Mouse (Mus musculus) urinary bladder, adult 2 months (tissue): ENCODE data around the gene Elp4. TPM values are rescaled to one million over a fixed set of nuclear protein-coding genes. Genes with fewer than 3 reads are reported as not detected.

Experiments
- DNase-seq: peaks from one replicate; pipeline ENCODE4 v3.0.0; 2022; ENCODE audit warnings: low spot score
- polyA plus RNA-seq: library from polyadenylated mRNA; depleted of rRNA; stranded (reverse); fragments of >200 nt; gene quantifications from 2 replicates; pipeline ENCODE4 v1.2.3, GENCODE M21; 2012; rRNA removed

The Elp4 gene
- polyA plus RNA-seq, result 7.5 and 7.9 TPM in 2 replicates

DNA sequence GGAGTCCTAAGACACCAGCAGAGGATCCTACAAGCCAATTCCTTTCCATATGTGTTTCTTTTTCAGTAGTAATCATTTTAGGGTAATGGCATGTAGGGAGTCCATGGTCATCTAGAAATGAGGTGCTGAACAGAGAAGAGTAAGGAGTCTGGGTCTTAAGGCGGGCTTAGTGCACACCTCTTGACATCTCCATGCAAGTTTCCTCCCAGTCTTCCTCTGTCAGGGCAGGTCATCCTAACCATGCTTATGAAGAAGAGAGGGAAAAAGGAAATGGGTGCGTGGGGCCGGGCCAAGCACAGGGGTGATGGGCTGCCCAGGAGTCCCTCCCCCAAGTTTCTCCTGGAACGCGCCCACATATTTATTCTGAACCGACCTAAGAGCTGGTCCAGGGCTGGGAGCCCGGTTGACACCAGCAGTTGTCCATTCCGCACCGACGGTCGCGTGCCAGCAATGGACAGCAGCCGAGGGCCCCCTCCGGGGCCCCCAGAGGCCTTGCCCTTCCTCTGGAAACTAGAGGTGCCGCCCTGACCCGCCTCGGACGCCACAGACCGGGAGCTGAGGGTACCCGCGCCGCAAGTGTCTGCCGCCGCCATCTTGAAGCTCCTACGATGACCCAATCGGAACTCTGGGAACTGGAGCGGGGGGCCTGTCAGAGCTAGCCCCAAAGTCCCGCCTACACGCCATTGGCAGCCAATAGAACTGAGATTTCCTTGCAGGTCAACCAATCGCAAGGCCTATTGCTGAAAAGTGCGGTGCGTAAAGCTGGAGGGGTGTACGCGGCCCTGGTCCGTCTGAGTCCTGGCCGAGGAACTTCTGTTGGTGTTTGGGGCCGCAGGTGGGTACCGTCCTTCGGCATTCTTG lies at the start of gene Elp4, which contains the start of gene Immp1l:
Gene Elp4 (minus strand): TSS at position 669 of the 861 bp plus-strand sequence.
Gene Immp1l (plus strand): TSS at position 743 of the 861 bp plus-strand sequence.
- peak; percentile 88 for DNase-seq

DNA sequence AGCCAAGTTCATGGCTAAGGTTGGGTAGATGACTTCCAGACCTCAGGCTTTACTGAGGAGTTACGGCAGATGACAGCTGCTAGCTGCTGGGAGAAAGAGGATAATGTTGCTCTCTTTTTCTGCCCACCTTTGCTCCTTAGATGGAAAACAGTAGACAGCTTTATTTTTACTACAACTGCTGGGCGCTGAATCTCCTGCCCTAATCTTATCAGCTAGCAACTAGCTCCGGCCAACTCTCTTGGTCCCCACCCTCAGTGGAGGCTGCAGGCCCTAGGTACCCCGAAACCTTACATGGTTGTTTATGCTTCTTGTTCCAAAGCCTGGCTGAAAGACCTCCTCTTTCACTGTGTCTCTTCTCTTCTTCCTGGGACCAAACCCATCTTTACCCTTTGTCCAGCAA lies 49.5 kb upstream of the Elp4 start:
- no peak for DNase-seq

DNA sequence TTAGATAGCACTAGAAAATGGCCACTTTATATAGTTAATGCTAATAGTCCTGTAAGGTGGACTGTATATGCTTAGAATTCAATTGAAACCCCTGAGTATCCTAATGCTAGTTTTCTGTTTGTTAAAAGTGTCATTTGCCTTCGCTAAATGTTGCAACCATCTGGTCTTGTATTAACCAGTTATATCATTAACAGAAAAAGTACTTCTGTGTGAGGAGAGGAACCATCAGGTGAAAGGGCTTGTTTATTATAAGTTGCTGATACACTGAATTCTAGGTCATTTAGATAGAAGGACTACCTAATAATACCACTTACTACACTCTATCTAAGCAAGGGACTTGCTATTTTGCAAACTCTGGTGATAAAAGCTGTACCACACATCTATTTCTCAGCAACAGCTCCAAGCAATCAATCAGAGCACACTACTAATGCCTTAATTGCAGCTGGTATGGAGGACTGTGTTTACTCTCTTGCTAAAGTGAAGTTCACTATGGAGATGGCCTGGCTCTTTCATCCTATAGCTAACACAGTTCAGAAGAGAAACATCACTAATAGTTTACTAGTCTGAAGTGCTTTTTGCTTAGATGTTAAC lies 47.1 kb upstream of the Elp4 start:
- DNase-seq, result no peak

DNA sequence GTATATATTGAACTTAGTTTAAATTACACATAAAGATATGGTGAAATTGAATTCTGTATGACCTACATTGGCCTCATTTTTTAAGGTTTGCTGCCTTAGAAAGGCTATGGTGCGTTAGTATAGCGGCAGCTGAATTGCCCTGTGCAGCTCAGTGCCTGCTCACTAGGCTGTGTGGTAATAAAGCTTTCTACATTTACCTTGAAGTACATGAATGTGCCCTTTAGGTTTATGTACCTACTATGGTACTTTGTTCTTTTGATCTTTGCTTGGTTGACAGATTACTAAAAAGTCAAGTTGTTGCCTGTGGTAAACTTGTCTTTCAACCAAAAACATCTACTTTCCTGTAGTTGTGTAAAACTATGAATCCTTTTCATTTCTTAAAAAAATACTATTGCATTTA lies 45.8 kb upstream of the Elp4 start:
- no peak for DNase-seq

DNA sequence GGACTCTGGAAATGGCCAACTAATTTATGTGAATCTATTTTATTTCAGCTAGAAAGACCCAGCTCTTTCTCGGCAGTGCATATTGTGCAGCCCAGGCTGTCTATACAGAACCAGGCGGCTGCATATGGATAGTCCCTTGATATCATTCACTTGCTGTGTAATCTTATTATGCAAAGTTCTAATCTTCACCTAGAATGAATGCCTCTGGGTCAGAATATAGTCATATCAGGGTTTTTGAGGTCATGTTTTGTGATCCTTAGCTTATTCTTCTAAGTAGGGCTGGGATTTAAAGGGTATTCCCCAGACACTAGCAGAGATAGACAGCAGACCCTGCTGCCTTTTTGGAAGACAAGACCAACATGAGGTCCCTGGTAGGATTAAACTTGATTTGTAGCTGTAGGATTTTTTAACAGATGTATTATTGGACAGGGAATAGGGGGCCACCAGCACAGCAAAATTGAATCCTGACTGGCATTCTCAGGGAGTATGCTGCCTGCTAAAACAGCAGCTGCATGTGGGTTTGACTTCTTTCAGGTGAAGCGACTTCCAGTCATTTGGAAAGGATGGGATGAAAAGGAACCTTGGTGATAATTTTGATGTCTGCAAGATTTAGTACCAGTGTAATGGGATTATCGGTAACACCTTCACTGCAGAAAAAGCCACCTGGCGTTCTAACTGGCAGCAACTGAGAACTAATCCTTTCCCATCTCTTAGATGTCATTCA lies 13.4 kb upstream of the Elp4 start:
- DNase-seq, result no peak

DNA sequence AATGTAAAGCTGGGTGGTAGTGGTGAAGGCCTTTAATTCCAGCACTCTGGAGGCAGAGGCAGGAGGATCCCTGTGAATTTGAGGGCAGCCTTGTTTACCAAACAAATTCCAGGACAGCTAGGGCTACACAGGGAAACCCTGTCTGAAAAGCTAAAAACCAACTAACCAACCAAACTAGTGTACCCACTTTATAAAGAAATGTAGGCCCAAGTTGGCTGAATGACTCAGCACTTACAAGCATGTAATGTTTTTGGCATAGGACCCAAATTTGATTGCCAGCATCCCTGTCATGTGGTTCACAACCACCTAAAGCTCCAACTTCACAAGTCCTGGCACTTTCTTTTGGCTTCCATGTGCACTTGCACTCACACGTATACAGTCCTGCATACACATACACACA lies 12.3 kb upstream of the Elp4 start:
- DNase-seq, result no peak

DNA sequence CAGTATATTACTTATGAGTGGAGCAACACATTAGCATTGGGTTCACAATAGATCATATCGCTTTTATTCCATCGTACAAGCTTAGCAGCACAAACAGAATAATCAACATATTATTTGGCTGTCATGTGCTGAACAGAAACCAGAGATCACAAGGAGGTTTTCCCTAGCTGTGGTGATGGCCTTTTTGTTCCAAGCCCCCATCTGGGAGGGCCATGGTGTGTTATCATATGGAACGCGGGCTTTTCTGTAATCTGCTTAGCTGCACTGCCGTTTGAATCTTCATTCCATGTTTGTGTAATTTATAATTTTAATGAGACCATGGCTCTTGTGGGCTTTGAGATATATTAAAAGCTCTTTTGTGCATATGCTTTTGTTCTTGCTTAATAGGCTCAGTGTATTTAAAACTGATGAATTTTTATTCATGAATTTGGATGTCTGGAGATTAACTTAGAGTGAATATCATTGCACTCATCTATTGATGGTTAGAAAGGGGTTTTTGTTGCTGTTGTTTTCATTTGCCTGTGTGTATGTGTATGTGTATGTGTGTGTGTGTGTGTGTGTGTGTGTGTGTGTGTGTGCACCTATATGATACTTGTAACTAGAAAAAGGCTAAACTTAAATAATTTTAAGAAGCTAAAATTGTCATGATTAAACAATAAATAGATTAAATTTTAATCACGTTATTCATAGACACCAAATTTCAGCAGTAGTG lies 9.4 kb upstream of the Elp4 start:
- DNase-seq, result no peak

DNA sequence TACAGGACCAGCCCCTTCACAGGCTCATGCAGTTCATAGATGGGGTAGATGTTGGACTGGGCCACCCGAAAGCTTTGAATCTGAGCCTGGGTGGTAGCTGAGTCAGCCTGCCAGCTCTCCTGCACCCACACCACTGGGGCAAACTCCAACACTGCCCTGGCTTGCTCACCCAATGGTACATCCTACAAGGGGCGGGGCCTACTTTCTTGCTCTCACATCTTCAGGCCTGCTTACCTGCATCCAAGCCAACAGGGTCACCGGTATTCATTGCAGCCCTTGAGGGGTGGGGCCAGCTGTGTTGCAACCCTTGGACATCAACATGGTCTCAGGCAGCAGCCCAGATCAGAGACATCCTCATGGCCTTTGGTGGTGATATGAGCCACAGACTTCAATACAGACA lies 6.2 kb upstream of the Elp4 start:
- DNase-seq, result no peak

DNA sequence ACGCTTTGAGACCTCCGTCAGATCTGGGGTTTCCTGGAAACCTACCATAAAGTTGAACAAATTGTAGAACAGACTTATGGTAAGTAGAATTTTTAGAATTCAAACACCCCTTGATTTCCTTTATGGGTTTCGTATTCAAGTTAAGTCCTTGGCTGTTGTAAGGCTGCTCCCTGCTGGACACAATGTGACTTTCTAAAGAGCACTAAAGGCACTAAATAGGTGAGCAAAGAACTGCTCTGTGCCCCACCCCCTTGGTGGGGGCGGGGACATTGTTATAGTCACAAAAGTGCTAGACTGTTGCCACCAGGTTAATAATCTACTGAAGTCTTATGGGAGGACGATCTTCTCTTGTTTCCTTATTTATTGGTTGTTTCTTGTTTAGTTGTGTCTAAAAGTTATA lies 4.0 kb upstream of the Elp4 start:
- no peak for DNase-seq

DNA sequence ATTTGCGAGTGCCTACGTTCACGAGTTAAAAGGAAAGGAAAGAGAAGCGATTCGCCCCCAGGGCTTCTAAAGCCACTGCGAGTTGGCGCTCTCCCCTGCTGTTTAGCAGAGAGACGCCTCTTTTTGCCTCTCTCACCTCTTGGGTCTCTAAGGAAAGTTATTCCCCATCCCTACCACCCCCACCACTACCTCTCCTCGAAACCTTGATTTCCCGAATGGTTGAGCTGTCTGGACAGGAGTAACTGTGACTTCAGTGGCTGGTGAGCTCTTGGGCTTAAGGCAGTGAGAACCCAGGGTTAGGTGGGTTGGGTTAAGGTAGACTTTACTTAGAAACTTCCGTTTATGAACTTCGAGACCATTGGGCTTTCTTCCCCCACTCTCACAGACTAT lies 388 bp upstream of the Elp4 start:
- DNase-seq, result no peak

DNA sequence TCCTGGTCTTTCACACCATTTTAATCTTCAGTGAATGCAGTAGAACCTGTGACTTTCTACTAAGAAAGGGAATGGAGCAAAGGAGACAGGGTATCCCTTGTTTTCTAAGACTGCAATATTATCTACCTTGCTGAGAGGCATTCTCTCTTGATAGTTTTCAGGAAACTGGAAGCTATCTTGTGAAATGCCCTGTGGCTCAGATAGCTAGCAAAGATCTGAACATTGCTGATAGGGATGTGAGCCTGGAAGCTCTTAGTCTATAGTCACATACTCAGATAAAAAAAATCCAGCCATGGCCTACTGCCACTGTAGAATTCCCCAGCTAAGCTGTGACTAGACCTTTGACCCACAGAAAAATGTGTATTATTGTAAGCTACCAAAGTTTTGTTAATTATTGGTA lies 13.5 kb downstream of the Elp4 start:
- no peak for DNase-seq

DNA sequence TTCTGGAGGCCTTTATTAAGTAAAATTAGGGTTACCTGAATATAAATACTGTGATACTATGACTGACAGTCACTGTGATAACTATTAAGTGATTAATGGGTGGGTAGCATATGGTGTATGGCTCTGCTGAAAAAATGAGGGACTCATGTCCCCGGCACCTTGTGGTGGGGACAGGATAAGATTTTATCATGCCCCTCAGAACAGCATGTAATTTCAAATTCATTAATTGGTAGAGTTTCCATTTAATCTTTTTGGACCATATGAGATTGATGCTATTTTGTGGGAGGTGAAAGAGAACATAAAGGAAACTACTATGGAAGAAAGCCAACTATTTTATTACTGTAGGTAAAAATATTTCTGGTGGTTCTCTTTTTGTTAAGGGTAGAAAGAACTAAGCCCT lies 31.0 kb downstream of the Elp4 start:
- DNase-seq, result no peak

DNA sequence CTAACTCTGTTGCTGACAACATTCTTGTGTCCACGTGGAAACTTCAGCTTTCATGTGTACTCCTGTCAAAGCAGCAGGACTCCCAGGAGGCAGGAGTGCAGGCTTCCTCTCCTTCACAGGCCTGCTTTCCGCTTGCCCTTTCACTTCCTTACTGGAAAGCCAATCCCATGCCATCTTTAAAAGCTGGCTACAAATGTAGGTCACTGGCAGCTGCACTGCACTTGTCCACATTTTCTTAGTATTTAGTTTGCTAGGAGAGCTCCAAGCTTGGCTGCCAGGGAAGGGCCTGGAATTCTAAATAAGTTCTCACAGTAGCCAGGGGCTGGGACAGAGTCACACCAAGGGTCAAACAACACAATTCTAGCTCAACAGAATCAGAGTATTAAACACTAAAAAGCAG lies 49.6 kb downstream of the Elp4 start:
- no peak for DNase-seq

DNA sequence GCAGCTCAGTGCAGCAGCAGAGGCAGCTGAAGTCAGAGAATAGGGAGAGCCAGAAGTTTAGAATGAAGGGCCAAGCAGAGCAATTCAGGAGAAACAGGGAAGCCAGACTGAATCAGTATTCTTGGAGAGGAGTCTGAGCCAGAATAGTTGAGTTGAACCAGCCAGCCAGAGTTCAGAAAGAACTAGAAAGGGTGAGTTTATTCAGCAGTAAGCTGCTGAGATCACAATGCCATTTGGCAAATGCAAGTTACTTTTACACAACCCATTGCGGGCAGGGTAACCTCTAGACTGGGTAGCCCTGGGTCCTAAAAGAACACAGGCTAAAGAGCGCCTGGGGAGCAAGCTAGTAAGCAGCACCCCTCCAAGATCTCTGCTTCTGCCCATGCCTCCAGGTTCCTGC lies 51.4 kb downstream of the Elp4 start:
- no peak for DNase-seq

DNA sequence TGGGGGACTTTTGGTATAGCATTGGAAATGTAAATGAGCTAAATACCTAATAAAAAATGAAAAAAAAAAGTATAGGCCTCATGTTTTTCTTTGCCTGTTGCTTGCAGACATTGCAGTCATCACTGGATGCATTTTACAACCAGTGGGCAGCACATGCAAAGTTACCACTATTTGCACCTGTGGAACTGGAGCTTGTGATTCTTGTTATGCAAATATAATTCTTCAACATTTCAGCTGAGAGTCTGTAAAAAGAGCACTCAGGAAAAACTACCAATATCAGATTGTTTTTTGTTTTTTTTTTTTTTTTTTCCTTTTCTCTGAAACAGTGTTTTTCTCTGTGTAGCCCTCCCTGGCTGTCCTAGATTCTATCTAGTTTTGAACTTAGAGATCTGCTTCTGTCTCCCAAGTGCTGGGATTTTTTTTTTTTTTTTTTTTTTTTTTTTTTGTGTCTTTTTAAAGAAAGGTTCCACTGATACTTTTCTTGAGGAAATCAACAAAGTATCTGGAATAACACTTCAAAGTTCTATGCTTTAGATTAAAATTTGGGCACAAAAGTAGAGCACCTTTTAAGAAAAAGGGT lies 52.6 kb downstream of the Elp4 start:
- no peak for DNase-seq

DNA sequence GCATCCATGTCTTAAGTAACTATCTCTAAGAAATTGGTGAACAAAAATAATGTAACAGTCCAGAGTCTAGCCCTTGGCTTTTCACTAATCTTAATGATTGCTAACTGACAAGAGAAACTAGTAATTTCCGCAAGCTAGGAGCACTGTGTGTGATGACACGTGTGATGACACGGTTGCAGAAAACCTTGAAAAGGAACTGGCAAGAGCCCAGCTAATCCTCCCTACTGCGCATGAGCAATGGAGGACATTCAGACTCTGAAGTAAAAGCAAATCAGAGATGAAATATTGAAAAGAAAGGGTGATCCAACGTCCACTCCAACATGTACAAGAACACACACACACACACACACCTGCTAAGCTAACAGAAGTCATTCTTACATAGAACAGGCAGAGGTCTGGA lies 61.2 kb downstream of the Elp4 start:
- no peak for DNase-seq

DNA sequence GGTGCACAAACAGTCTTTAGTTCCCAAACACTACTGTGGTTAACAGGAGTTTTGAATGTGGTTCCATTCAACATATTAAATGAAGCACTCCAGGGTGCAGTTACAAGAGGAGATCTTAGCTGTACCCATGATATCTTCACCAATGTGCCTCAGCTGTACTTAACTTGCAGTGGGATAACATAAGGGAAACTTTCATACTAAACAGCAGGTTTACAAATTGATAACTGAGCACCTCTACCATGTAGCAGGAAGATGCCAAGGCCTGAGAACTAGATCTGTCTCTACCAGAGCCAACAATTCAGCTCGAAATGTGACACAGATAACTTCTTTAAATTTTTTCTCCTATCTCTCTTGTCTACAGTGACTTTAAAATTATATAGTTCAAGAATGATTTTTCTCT lies 86.4 kb downstream of the Elp4 start:
- no peak for DNase-seq

DNA sequence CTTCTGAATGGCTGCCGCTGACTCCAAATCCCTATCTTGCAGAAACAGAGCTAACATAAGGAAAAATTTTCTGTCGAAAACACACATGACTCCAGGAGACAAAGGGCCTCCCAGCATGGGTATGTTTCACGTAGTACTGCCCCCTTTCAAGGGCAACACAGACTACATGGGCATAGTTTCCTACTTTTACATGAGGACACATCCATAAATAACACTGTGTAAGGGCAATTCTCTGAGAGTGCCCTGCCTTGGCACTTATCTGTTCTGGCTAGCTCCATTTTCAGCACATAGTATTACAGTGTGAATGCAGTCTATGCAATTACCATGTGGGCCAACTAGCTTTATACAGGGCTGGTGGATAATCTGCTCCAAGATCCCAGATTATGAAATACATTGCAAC lies 89.2 kb downstream of the Elp4 start:
- DNase-seq, result no peak

DNA sequence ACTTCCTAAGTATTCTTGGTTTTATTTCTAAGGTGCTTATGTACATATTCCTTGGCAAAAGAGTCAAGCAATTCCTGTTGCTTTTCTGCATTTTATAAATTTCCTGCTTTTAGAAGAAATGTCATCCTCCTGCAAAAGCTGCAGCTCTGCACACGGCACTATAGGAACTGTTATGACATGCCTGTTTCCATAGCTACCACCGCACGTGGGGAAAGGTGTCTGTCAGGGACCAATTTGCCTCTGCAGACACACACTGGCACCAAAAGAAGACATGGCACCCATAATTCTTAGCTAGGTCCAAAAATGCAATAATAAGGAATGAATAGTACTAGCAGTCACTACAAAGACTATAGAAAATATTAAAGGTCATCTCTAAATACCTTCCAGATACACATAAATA lies 91.3 kb downstream of the Elp4 start:
- no peak for DNase-seq

DNA sequence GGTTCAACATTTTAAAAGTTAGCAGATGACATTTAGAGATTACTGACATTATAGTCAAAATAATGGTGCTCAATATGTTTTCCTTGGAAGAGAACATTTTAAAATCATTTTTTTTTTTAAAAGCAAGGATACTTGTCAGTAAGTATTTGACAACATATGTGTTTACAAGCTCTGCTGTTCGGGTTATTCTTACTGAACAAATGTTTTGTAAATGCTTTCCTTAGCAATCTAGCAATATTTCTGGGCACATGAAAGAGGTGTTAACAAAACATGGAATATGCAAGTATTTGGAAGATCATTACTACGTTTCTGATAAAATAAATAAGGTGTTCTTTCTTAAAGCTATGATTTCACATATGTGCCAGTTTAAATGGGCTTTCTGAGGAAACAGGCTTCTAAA lies 94.1 kb downstream of the Elp4 start:
- DNase-seq, result no peak

DNA sequence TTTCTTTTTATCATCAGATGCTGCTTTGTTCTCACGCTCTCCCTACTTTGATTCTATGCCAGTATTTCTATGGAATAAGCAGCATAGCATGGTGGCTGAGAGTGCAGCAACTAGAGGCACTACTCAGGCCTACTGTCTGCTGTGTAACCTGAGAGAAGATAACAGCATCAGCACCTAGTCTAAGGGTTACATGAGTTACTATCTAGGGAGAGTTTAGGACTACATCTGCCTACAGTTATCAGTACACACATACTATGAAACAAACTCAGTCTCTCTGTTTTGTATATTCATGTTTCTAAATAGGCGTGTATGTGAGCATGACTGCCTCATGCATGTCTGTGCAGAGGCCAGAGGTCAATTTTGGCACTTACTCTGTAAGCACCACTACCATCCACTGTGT lies 97.8 kb downstream of the Elp4 start:
- no peak for DNase-seq

DNA sequence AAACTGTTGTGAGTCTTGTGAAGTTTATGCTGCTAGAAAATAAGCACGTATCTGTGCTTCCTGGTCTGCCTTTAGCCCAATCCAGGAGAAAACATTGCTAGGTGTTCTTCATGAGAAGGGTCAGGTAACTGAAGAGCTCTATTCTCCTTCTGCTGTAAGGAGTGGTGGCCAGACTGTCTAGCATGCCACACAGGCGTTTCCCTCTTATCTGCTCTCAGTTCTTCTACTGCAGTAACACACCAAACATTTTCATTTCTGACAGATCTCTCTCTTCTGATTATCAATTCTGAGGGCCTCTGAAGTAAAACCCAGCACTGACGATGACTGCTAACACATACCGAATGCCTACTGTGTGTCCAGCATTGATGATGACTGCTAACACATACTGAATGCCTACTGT lies 98.3 kb downstream of the Elp4 start:
- DNase-seq, result no peak
